Mouse (Mus musculus) forebrain, embryonic 15.5 days (tissue): ENCODE data around the gene Ccr8. TPM values are rescaled to one million over a fixed set of nuclear protein-coding genes. Genes with fewer than 3 reads are reported as not detected.

Source experiments
- ATAC-seq: fragments of 200-750 bp; cut with Nextera tagmentation; replicated peaks from 2 replicates; pipeline ENCODE4 v1.8.0; 2017; ENCODE audit warnings: mild to moderate bottlenecking, moderate TSS enrichment, moderate library complexity
- H3K27ac ChIP-seq: fragments of 300-500 bp; sonication (generic); replicated peaks from 2 replicates; pipeline ENCODE4 v1.5.1; 2015; ENCODE audit warnings: mild to moderate bottlenecking, inconsistent platforms
- H3K27me3 ChIP-seq: fragments of 300-500 bp; sonication (generic); 2 replicates; pipeline ENCODE4 v1.6.1; 2015; ENCODE audit warnings: inconsistent platforms
- H3K36me3 ChIP-seq: fragments of 300-500 bp; sonication (generic); 2 replicates; pipeline ENCODE4 v1.6.1; 2015; ENCODE audit warnings: mild to moderate bottlenecking, inconsistent platforms
- H3K4me1 ChIP-seq: fragments of 300-500 bp; sonication (generic); 2 replicates; pipeline ENCODE4 v1.6.1; 2015; ENCODE audit warnings: inconsistent platforms
- H3K4me2 ChIP-seq: fragments of 300-500 bp; sonication (generic); replicated peaks from 2 replicates; pipeline ENCODE4 v1.6.1; 2015; ENCODE audit warnings: mild to moderate bottlenecking, inconsistent platforms
- H3K4me3 ChIP-seq: fragments of 300-500 bp; sonication (generic); 2 replicates; pipeline ENCODE4 v1.5.1; 2015; ENCODE audit warnings: mild to moderate bottlenecking, inconsistent platforms
- H3K9ac ChIP-seq: fragments of 300-500 bp; sonication (generic); replicated peaks from 2 replicates; pipeline ENCODE4 v1.6.1; 2015; ENCODE audit warnings: mild to moderate bottlenecking, inconsistent platforms
- H3K9me3 ChIP-seq: fragments of 300-500 bp; sonication (generic); 2 replicates; pipeline ENCODE4 v1.6.1; 2016; ENCODE audit warnings: inconsistent platforms
- WGBS: fragments of 180-500 bp; shearing (Covaris S2); methylation state at CpG from one replicate; pipeline ENCODE4 v1.1.7; 2015; ENCODE audit warnings: mixed read lengths; 5-methylcytosine and 5-hydroxymethylcytosine counted together
- polyA plus RNA-seq: library from polyadenylated mRNA; unstranded; fragments of >200 nt; fragmentation: Nextera tagmentation; extraction: Ambion mirVana; gene quantifications from 2 replicates; pipeline ENCODE4 v1.2.1, GENCODE M21; 2015

The Ccr8 gene
- polyA plus RNA-seq, 1 experiment from 2014 or later: not detected

DNA sequence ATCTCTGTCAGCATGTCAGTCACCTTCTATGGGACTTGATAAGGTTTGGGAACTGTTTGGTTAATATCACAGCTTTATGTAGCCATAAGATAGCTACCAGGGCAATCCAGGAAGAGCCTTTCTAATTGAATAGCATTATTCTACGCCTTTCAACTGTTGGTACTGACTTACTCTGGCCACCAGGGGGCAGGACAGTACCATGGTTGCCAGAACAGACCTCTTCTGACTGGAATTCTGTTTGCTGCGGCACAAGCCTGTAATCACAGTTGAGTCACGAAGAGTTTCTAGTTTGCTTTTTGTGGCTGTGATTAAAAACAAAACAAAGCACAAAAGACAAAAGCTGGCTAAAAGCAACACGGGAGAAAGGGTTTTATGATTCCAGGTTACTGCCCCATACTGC lies 48.7 kb downstream of the Ccr8 start:
- no peaks in the 10 kb centered on the region for H3K4me1 ChIP-seq
- no peaks in the 10 kb centered on the region for H3K9me3 ChIP-seq
- peak; percentile 55; the same call in 1 of the 2 replicates for ATAC-seq
- no peak overlapping the region for H3K4me3 ChIP-seq
- WGBS: 6% methylated on average over 4 of the region's 4 CpGs
- no peak overlapping the region for H3K4me2 ChIP-seq
- H3K27me3 ChIP-seq: no peaks in the 10 kb centered on the region
- no peak overlapping the region for H3K27ac ChIP-seq
- H3K9ac ChIP-seq: no peak overlapping the region
- no peaks in the 10 kb centered on the region for H3K36me3 ChIP-seq

GRCm38 (mm10) chr9:120144474-120144873 lies 52.6 kb downstream of the Ccr8 start:
- WGBS: 88% methylated on average over 13 of the region's 13 CpGs
- Histone ChIP-seq H3K4me3 (no peak overlapping the region), H3K27ac (no peak overlapping the region), H3K4me2 (no peak overlapping the region), H3K9ac (no peak overlapping the region), H3K36me3 (no peaks in the 10 kb centered on the region), H3K9me3 (no peaks in the 10 kb centered on the region), H3K4me1 (no peaks in the 10 kb centered on the region), H3K27me3 (no peaks in the 10 kb centered on the region)
- no peak for ATAC-seq

Other genes with a start within 250 kb of the Ccr8 start
- 78.0 and 82.5 TPM in 2 replicates for gene Wdr48, start 197.2 kb upstream of the Ccr8 start, polyA plus RNA-seq
- 25.5 and 26.2 TPM in 2 replicates for gene Gorasp1, start 154.5 kb upstream of the Ccr8 start, polyA plus RNA-seq
- 0.57 and 0.69 TPM in 2 replicates for gene Ttc21a, start 154.5 kb upstream of the Ccr8 start, polyA plus RNA-seq
- 1.6 and 2.0 TPM in 2 replicates for gene Csrnp1, start 107.5 kb upstream of the Ccr8 start, polyA plus RNA-seq
- gene Xirp1, start 68.5 kb upstream of the Ccr8 start, polyA plus RNA-seq: not detected in 2 replicates
- 6.6 and 6.9 TPM in 2 replicates for gene Cx3cr1, start 22.2 kb upstream of the Ccr8 start, polyA plus RNA-seq
- gene Slc25a38, start 18.3 kb downstream of the Ccr8 start, polyA plus RNA-seq: 37.4 and 37.9 TPM in 2 replicates
- 997 and 1,035 TPM in 2 replicates for gene Rpsa, start 35.6 kb downstream of the Ccr8 start, polyA plus RNA-seq
- 0.17 TPM in 1 of 2 replicates, not detected in the other for gene Mobp, start 57.6 kb downstream of the Ccr8 start, polyA plus RNA-seq
- gene Myrip, start 209.4 kb downstream of the Ccr8 start, polyA plus RNA-seq: 1.5 and 2.3 TPM in 2 replicates